Mouse (Mus musculus): ENCODE data around the gene Slc10a7.

- TF ChIP-seq CTCF (IDR thresholded peaks at IDR 0.05; ENCODE audit: control insufficient read depth, insufficient read depth, low read length) (no peak), POLR2A (IDR thresholded peaks at IDR 0.05; ENCODE audit: borderline replicate concordance, control insufficient read depth, low read depth, low read length) (no peak)
These were observed 948 bp downstream of the Slc10a7 start for GRCm38 (mm10) chr8:78510094-78510493.
